In the genomic region with DNA sequence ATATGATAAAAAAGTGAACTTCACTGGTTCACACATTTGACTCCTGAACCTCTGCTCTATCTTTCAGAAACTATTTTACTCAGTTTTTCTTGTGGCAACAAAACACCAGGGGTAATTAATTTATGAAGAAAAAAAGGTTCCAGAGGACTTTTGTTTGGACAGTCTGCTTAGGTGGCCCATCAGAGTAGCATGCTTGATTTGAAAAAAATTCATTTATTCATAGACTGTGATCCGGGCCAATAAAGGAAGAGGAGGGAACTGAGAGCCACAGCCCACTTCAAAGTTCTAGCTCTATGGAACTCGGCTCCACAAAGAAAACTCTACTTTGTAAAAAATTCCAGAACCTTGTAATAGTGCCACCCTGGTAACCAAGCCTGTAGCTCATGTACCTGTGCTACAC, we compare ENCODE assay signal across 17 mouse cellular contexts.
"Had no signal": no experiment of that assay in that cellular context is flagged by ENCODE, and none has a peak within 500 bp of the region (broad histone marks: within the 10 kb centered on the region; RNA-seq: fewer than 3 reads in every experiment).

No protein-coding gene starts in this region.

- H3K4me3 ChIP-seq: midbrain, embryonic 10.5 days; midbrain, embryonic 12.5 days; myocyte; neural tube, embryonic 13.5 days; neural tube, embryonic 15.5 days had no signal

- H3K4me1 ChIP-seq: midbrain, embryonic 10.5 days; midbrain, embryonic 12.5 days; neural tube, embryonic 13.5 days; neural tube, embryonic 15.5 days had no signal

- H3K27me3 ChIP-seq: midbrain, embryonic 12.5 days; neural tube, embryonic 13.5 days; neural tube, embryonic 15.5 days had no signal

- ATAC-seq: midbrain, embryonic 16.5 days had no signal

- H3K4me2 ChIP-seq: lung, embryonic 14.5 days; midbrain, embryonic 12.5 days; neural tube, embryonic 13.5 days; neural tube, embryonic 15.5 days had no signal

- DNase-seq: lung, adult 18-20 months; lung, embryonic 14.5 days; lung, postnatal 10 days; lung, postnatal 4 days; right cerebral cortex, adult 18-20 months; right cerebral cortex, postnatal 25 days; right cerebral cortex, postnatal 4 days; spleen, adult 18-20 months; thymus, adult 18-20 months; thymus, postnatal 14 days; thymus, postnatal 36 days had no signal

- H3K9me3 ChIP-seq: midbrain, embryonic 10.5 days; midbrain, embryonic 12.5 days; neural tube, embryonic 13.5 days; neural tube, embryonic 15.5 days had no signal

- H3K27ac ChIP-seq: midbrain, embryonic 10.5 days; midbrain, embryonic 12.5 days; neural tube, embryonic 13.5 days; neural tube, embryonic 15.5 days had no signal

- H3K36me3 ChIP-seq: midbrain, embryonic 10.5 days; midbrain, embryonic 12.5 days; neural tube, embryonic 13.5 days; neural tube, embryonic 15.5 days had no signal

- H3K9ac ChIP-seq: lung, embryonic 14.5 days; midbrain, embryonic 12.5 days; neural tube, embryonic 13.5 days; neural tube, embryonic 15.5 days had no signal
